Mouse (Mus musculus): Measurements from ENCODE around the gene Dnajb7. TPM values are rescaled to one million over a fixed set of nuclear protein-coding genes. Genes with fewer than 3 reads are reported as not detected.

Gene Dnajb7
- polyA plus RNA-seq (2015; fragmentation: Nextera tagmentation; extraction: Ambion mirVana): 0.61 and 0.62 TPM in 2 replicates

- Histone ChIP-seq H3K36me3 (ENCODE audit: insufficient read depth, low read length) (no peaks in the 10 kb centered on the region), H3K4me3 (replicated peaks; ENCODE audit: low read depth, low read length) (no peak within 1 kb of the TSS), H3K9ac (ENCODE audit: low read depth, low read length) (no peak within 1 kb of the TSS), H3K27me3 (ENCODE audit: insufficient read depth, low read length) (no peaks in the 10 kb centered on the region), H3K27ac (no peak within 1 kb of the TSS), H3K4me2 (ENCODE audit: low read length) (no peak within 1 kb of the TSS), H3K4me1 (replicated peaks; ENCODE audit: insufficient read depth, low read length) (no peaks in the 10 kb centered on the region), H3K9me3 (replicated peaks; ENCODE audit: low read length) (no peaks in the 10 kb centered on the region)
- DNase-seq (ENCODE audit: low spot score) (no peak), ATAC-seq (replicated peaks; ENCODE audit: low FRiP score, low read depth) (no peak)
- WGBS: 100% methylated on average over 1 of the region's 1 CpGs
- no peak for TF ChIP-seq CTCF (IDR thresholded peaks at IDR 0.05; ENCODE audit: low read depth)
Observed at GRCm38 (mm10) chr15:81408199-81408598, at the start of gene Dnajb7. Gene Dnajb7, minus strand, starts transcription at chr15:81408299.

- H3K36me3 ChIP-seq (ENCODE audit: insufficient read depth, low read length): peaks cover 30% of the 10 kb centered on the region; the same call in 1 of the 2 replicates
- no peak overlapping the region for H3K4me3 ChIP-seq (replicated peaks; ENCODE audit: low read depth, low read length)
- no peaks in the 10 kb centered on the region for H3K27me3 ChIP-seq (ENCODE audit: insufficient read depth, low read length)
- WGBS: 45% methylated on average over 3 of the region's 3 CpGs
- H3K4me2 ChIP-seq (ENCODE audit: low read length): no peak overlapping the region
- ATAC-seq (replicated peaks; ENCODE audit: low FRiP score, low read depth) (no peak), DNase-seq (ENCODE audit: low spot score) (peak; percentile 90)
- no peaks in the 10 kb centered on the region for H3K4me1 ChIP-seq (replicated peaks; ENCODE audit: insufficient read depth, low read length)
- TF ChIP-seq CTCF (IDR thresholded peaks at IDR 0.05; ENCODE audit: low read depth): peak; percentile 89
- no peak overlapping the region for H3K27ac ChIP-seq
- H3K9ac ChIP-seq (ENCODE audit: low read depth, low read length): no peak overlapping the region
- no peaks in the 10 kb centered on the region for H3K9me3 ChIP-seq (replicated peaks; ENCODE audit: low read length)
Observed at GRCm38 (mm10) chr15:81448463-81448862, 40.4 kb upstream of the Dnajb7 start.

- no peak overlapping the region for H3K9ac ChIP-seq (ENCODE audit: low read depth, low read length)
- H3K27ac ChIP-seq: no peak overlapping the region
- H3K4me1 ChIP-seq (replicated peaks; ENCODE audit: insufficient read depth, low read length): no peaks in the 10 kb centered on the region
- H3K9me3 ChIP-seq (replicated peaks; ENCODE audit: low read length): no peaks in the 10 kb centered on the region
- no peak for TF ChIP-seq CTCF (IDR thresholded peaks at IDR 0.05; ENCODE audit: low read depth)
- no peak overlapping the region for H3K4me2 ChIP-seq (ENCODE audit: low read length)
- ATAC-seq (replicated peaks; ENCODE audit: low FRiP score, low read depth): no peak
- DNase-seq (ENCODE audit: low spot score): no peak
- no peaks in the 10 kb centered on the region for H3K27me3 ChIP-seq (ENCODE audit: insufficient read depth, low read length)
- H3K36me3 ChIP-seq (ENCODE audit: insufficient read depth, low read length): peaks cover 19% of the 10 kb centered on the region
- no peak overlapping the region for H3K4me3 ChIP-seq (replicated peaks; ENCODE audit: low read depth, low read length)
Observed at GRCm38 (mm10) chr15:81439236-81439635, 31.1 kb upstream of the Dnajb7 start.

GRCm38 (mm10) chr15:81438345-81438744 lies 30.2 kb upstream of the Dnajb7 start:
- Histone ChIP-seq H3K36me3 (ENCODE audit: insufficient read depth, low read length) (peaks cover 19% of the 10 kb centered on the region), H3K4me1 (replicated peaks; ENCODE audit: insufficient read depth, low read length) (no peaks in the 10 kb centered on the region), H3K27me3 (ENCODE audit: insufficient read depth, low read length) (no peaks in the 10 kb centered on the region), H3K4me3 (replicated peaks; ENCODE audit: low read depth, low read length) (no peak overlapping the region), H3K27ac (no peak overlapping the region), H3K9me3 (replicated peaks; ENCODE audit: low read length) (no peaks in the 10 kb centered on the region), H3K4me2 (ENCODE audit: low read length) (no peak overlapping the region), H3K9ac (ENCODE audit: low read depth, low read length) (no peak overlapping the region)
- 93% methylated on average over 1 of the region's 1 CpGs for WGBS
- DNase-seq (ENCODE audit: low spot score) (no peak), ATAC-seq (replicated peaks; ENCODE audit: low FRiP score, low read depth) (no peak)
- no peak for TF ChIP-seq CTCF (IDR thresholded peaks at IDR 0.05; ENCODE audit: low read depth)

- ATAC-seq (replicated peaks; ENCODE audit: low FRiP score, low read depth): no peak
Observed at GRCm38 (mm10) chr15:81431195-81431594, 23.1 kb upstream of the Dnajb7 start.

GRCm38 (mm10) chr15:81427947-81428346 lies 19.8 kb upstream of the Dnajb7 start:
- DNase-seq (ENCODE audit: low spot score): no peak
- H3K36me3 ChIP-seq (ENCODE audit: insufficient read depth, low read length): 0 out of 2 replicates have a peak, but pooled peaks cover 16% of the 10 kb centered on the region
- no peak overlapping the region for H3K4me2 ChIP-seq (ENCODE audit: low read length)
- no peak overlapping the region for H3K27ac ChIP-seq
- no peak overlapping the region for H3K9ac ChIP-seq (ENCODE audit: low read depth, low read length)
- ATAC-seq (replicated peaks; ENCODE audit: low FRiP score, low read depth): no peak
- H3K4me3 ChIP-seq (replicated peaks; ENCODE audit: low read depth, low read length): no peak overlapping the region
- H3K27me3 ChIP-seq (ENCODE audit: insufficient read depth, low read length): no peaks in the 10 kb centered on the region
- TF ChIP-seq CTCF (IDR thresholded peaks at IDR 0.05; ENCODE audit: low read depth): 0 out of 2 replicates have a peak, but pooled peaks have one; percentile 10
- no peaks in the 10 kb centered on the region for H3K4me1 ChIP-seq (replicated peaks; ENCODE audit: insufficient read depth, low read length)
- no peaks in the 10 kb centered on the region for H3K9me3 ChIP-seq (replicated peaks; ENCODE audit: low read length)
- WGBS: 84% methylated on average over 2 of the region's 2 CpGs

More at GRCm38 (mm10) chr15:81431195-81431594, 23.1 kb upstream of the Dnajb7 start:
- H3K9ac ChIP-seq (ENCODE audit: low read depth, low read length): no peak overlapping the region
- H3K4me3 ChIP-seq (replicated peaks; ENCODE audit: low read depth, low read length): no peak overlapping the region
- H3K4me1 ChIP-seq (replicated peaks; ENCODE audit: insufficient read depth, low read length): no peaks in the 10 kb centered on the region
- 0 out of 2 replicates have a peak, but pooled peaks cover 16% of the 10 kb centered on the region for H3K36me3 ChIP-seq (ENCODE audit: insufficient read depth, low read length)
- H3K4me2 ChIP-seq (ENCODE audit: low read length): no peak overlapping the region
- H3K27ac ChIP-seq: no peak overlapping the region
- H3K9me3 ChIP-seq (replicated peaks; ENCODE audit: low read length): no peaks in the 10 kb centered on the region
- TF ChIP-seq CTCF (IDR thresholded peaks at IDR 0.05; ENCODE audit: low read depth): no peak
- no peaks in the 10 kb centered on the region for H3K27me3 ChIP-seq (ENCODE audit: insufficient read depth, low read length)
- DNase-seq (ENCODE audit: low spot score): no peak
- WGBS: 49% methylated on average over 1 of the region's 1 CpGs

GRCm38 (mm10) chr15:81425311-81425710 lies 17.2 kb upstream of the Dnajb7 start:
- Histone ChIP-seq H3K4me3 (replicated peaks; ENCODE audit: low read depth, low read length) (no peak overlapping the region), H3K4me2 (ENCODE audit: low read length) (no peak overlapping the region), H3K9me3 (replicated peaks; ENCODE audit: low read length) (no peaks in the 10 kb centered on the region), H3K27ac (no peak overlapping the region), H3K36me3 (ENCODE audit: insufficient read depth, low read length) (0 out of 2 replicates have a peak, but pooled peaks cover 10% of the 10 kb centered on the region), H3K9ac (ENCODE audit: low read depth, low read length) (no peak overlapping the region), H3K4me1 (replicated peaks; ENCODE audit: insufficient read depth, low read length) (no peaks in the 10 kb centered on the region), H3K27me3 (ENCODE audit: insufficient read depth, low read length) (no peaks in the 10 kb centered on the region)
- WGBS: 89% methylated on average over 3 of the region's 3 CpGs
- ATAC-seq (replicated peaks; ENCODE audit: low FRiP score, low read depth) (no peak), DNase-seq (ENCODE audit: low spot score) (no peak)
- no peak for TF ChIP-seq CTCF (IDR thresholded peaks at IDR 0.05; ENCODE audit: low read depth)

Data from kidney, postnatal 0 days (tissue).